Mouse (Mus musculus): Measurements from ENCODE around the gene Nfrkb. TPM values are rescaled to one million over a fixed set of nuclear protein-coding genes. Genes with fewer than 3 reads are reported as not detected.

The Nfrkb gene
- total RNA-seq, 1 experiment from 2014 or later, result 29.0 TPM

DNA sequence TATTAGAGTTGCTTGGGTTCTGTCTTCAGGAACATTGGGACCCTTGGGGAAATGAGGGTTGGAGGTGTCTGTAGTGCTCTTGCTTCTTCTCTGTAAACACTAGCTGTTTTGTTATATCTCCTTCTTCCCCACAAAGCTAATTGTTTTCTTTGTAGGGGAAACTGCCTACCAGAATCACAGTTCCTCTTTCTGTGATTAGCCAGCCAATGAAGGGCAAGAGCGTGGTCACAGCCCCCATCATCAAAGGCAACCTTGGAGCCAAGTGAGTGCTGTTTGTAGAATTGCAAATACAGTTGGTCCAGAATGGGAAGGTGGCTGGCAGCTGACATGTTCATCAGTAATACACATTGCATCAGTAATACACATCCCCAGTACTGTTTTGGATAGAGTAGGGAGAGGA, 32.8 kb downstream of the Nfrkb start:
- peak; percentile 79 for ATAC-seq (replicated peaks; ENCODE audit: low read depth, poor library complexity, severe bottlenecking)

DNA sequence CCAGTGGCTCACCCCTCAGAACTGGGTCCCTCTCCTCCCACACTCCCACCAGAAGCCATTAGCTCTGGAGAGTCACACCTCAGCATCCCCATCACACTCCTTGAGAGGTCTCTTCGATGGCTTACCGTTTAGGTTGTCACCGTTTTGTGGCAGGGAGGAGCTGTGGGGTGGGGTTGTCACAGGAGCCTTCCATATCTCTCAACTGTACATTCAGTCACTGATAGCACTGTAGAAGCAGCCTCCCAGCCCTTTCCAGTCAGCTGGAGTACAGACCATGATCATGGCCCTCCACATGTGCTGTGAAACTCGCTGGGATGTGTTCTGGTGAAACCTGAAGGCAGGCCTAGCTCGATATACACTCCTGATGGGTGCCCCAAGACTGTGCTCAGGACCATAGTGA, 36.2 kb downstream of the Nfrkb start:
- no peak; the same call in 1 of the 2 replicates for ATAC-seq (replicated peaks; ENCODE audit: low read depth, poor library complexity, severe bottlenecking)

DNA sequence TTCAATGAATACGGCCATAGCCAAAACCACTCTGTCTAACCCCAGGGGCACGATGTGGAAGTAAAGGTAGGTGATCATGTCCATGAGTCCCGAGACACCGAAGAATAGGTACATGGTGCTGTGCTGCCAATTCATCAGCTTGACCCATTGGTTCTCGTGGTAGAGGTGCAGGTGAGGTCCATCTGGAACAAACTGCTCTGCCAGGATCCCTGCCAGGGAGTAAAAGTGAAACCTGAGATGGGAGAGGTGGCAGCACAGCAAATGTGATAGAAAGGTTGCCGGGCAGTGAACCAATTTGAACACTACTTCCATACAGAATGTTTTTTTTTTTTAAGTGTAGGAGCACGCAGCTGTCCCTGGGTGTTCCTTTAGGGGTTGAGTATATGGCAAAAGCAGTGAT, 43.0 kb downstream of the Nfrkb start:
- no peak for ATAC-seq (replicated peaks; ENCODE audit: low read depth, poor library complexity, severe bottlenecking)

DNA sequence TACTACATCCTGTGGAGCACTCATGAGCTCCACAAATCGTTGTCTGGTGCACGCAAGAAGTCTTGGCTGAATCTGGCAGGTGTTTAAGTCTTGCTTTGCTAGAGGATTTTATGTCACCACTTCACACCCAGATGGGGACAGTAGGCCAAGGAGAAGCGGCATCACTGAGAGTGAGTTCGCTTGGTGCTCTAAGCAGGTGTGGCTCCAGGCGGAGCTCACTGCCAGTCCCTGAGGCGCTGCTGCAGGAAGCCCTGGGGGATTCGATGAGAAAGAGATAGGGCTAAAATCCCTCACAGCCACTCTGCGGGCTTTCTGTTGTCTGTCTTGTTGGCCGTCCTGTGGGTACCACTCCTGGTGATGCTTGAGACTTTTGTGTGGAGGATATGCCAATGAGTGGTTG, 44.0 kb downstream of the Nfrkb start:
- no peak for ATAC-seq (replicated peaks; ENCODE audit: low read depth, poor library complexity, severe bottlenecking)

DNA sequence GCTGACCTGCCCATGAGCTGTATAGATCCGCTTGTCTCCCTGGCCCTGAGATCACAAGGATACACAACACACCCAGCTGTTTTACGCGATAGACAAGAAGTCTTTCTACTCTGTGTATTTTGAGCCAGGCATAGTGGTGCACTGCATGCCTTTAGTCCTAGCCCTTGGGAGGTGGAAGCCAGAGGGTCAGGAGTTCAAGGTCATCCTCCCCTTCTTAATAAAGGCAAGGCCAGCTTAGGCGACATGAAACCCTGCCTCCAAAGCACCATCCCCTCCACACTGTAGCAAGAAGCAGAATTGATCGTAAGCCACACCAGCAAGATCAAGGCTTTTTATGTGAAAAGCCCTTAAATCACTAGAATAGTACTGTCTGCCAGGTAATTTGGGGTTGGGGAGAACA, 45.8 kb downstream of the Nfrkb start:
- no peak for ATAC-seq (replicated peaks; ENCODE audit: low read depth, poor library complexity, severe bottlenecking)

DNA sequence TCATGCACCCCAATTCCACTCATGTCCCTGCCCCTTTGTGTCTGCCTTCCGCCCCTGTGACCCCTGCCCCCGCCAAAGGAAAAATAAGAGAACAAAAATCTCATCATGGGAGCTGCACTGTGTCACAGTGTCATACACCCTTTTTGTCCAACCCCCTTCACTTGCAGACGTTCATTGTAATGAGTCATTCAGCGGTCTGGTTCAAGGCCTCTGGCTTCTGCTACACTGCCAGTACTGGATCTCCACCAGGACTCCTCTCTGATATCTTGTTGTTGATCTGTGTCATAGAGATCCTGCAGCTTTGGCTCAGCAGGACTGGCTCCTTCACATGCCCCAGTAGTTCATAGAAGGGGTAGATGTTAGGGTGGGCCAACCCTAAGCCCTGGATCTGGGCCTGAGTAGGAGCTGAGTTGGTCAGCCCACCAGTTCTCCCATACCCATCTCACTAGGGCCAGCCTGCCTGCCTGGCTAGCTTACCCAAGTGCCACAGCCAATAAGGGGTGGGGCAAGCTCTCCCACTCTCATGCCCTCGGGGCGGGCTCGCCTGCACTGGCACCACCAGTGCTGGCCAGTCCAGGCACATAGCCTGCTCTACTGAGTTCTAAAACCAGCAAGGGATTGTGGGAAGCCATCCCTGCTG, 46.5 kb downstream of the Nfrkb start:
- no peak for ATAC-seq (replicated peaks; ENCODE audit: low read depth, poor library complexity, severe bottlenecking)

DNA sequence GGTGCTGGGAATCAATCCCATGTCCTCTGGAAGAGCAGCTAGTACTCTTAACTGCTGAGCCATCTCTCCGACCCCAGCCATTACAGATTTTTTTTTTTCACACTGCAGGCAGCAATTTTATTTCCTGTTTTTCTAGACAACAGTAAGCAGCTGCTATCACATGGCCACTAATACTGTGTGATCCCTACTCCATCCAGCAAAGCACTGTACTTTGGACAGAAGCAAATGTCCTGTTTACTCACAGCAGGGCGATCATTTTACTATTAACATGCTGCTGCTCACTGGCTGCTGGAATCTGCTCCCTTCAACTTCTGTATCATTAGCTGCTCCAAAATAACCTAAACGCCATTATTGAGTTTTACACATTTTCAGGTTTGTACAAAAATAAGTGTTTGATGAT, 47.4 kb downstream of the Nfrkb start:
- ATAC-seq (replicated peaks; ENCODE audit: low read depth, poor library complexity, severe bottlenecking), result no peak

DNA sequence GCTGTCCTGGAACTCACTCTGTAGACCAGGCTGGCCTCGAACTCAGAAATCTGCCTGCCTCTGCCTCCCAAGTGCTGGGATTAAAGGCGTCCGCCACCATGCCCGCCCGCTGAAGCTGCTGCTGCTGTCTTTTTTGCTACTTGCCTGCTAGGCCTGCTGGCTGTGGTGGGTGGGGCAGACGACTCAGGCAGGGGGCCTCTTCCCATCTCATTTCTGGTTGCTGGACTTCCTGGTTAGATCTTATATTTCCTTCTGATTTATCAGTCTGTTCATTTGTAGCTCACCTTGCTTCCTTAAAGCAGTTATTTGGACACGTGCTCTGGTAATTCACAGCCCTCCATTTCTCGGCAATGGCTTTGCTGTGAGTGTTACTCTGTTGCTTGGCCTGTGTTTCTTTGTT, 49.4 kb downstream of the Nfrkb start:
- ATAC-seq (replicated peaks; ENCODE audit: low read depth, poor library complexity, severe bottlenecking), result no peak

GRCm38 (mm10) chr9:31437861-31438260, 51.9 kb downstream of the Nfrkb start:
- ATAC-seq (replicated peaks; ENCODE audit: low read depth, poor library complexity, severe bottlenecking), result no peak

DNA sequence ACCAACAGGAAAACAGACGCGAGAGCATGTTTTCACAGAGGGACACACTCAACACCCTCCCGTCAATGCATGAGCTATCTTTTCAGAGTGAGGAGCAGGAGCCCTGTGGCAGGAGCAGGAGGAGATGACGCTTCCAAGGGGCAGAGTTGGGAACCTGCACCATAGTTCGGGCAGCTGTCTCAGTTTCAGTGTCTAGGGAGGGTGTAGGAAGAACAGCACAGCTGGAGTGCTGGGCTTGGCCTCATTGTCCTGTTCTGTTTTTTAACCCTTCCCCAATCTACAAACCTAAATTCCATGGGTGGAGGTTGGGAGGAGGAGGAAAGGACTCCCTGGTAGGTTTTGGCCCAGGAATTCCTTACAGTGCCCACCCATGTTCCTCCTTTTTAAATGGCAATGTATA, 52.8 kb downstream of the Nfrkb start:
- ATAC-seq (replicated peaks; ENCODE audit: low read depth, poor library complexity, severe bottlenecking), result no peak

DNA sequence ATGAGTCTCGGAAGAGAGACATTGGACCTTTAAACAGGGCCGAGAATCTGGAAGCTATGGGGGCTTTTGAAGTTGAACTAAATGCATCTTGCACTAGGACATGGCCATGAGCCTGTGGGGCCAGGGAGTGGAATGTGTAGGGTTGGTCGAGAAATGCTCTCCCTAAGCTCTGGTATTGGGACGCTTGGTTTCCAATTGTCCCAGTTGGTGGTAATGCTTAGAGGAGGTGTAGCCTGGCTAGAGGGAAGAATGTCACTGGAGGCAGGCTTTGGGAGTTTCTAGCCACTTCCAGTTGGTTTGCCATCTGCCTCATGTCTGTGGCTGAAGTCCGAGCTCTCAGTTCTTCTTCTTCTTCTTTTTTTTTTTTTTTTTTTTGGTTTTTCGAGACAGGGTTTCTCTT, 53.3 kb downstream of the Nfrkb start:
- ATAC-seq (replicated peaks; ENCODE audit: low read depth, poor library complexity, severe bottlenecking), result no peak

- no peak for ATAC-seq (replicated peaks; ENCODE audit: low read depth, poor library complexity, severe bottlenecking)
Observed at GRCm38 (mm10) chr9:31440366-31440765, 54.4 kb downstream of the Nfrkb start.

DNA sequence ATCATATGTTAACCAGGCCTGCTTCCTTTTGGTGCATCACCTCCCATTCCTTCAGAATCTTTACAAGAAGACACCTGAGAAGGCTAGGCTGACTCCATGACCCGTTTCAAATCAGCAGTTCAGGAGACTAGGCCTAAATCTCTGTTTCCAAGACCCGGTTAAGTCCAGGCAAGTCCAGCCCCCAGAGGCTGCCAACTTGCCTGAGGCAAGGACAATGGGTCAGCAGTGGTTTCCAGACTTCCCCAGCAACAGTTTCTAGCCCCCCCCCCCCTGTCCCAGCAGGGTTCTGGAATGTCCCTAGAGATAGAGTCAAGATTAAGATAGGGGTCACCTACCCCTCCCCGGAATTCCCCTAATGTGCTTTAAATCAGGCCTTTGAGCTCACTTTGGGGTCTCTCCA, 55.5 kb downstream of the Nfrkb start:
- ATAC-seq (replicated peaks; ENCODE audit: low read depth, poor library complexity, severe bottlenecking), result no peak

GRCm38 (mm10) chr9:31444236-31444635, 58.2 kb downstream of the Nfrkb start:
- no peak for ATAC-seq (replicated peaks; ENCODE audit: low read depth, poor library complexity, severe bottlenecking)

GRCm38 (mm10) chr9:31449145-31449772, 63.3 kb downstream of the Nfrkb start:
- no peak for ATAC-seq (replicated peaks; ENCODE audit: low read depth, poor library complexity, severe bottlenecking)

GRCm38 (mm10) chr9:31452166-31452565, 66.2 kb downstream of the Nfrkb start:
- ATAC-seq (replicated peaks; ENCODE audit: low read depth, poor library complexity, severe bottlenecking), result no peak

DNA sequence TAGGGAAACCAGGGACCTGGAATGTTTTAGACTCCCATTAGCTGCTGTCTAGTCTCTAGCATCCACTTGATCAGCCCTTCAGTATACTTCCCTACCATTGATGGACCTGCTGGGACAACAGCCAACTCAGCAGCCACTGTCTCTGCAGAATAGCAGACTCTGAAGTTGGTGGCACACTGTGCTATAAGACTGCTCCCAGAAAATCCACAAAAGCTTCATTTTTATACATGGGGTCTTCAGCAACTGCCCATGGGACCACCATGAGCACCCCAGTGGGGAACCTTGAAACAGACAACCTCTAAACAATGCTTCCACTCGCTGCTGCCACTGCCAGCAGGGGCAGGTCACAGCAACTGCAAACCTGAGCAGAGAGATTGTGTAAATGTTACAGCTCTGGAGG, 68.4 kb downstream of the Nfrkb start:
- ATAC-seq (replicated peaks; ENCODE audit: low read depth, poor library complexity, severe bottlenecking), result no peak

- ATAC-seq (replicated peaks; ENCODE audit: low read depth, poor library complexity, severe bottlenecking), result no peak
Observed at GRCm38 (mm10) chr9:31463190-31463589, 77.2 kb downstream of the Nfrkb start.

- no peak for ATAC-seq (replicated peaks; ENCODE audit: low read depth, poor library complexity, severe bottlenecking)
Observed at GRCm38 (mm10) chr9:31463692-31464474, 77.9 kb downstream of the Nfrkb start, which contains the start of gene Tmem45b. Gene Tmem45b, minus strand, starts transcription at chr9:31464462.
